Mouse (Mus musculus) thymus, adult 2 months (tissue): ENCODE results near the gene Creb5. TPM values are rescaled to one million over a fixed set of nuclear protein-coding genes. Genes with fewer than 3 reads are reported as not detected.

ENCODE experiments used
- DNase-seq: peaks from one replicate; pipeline ENCODE4 v3.0.0; 2021
- H3K27ac ChIP-seq: fragments of 200-500 bp; 2 replicates; pipeline ENCODE4 v1.5.1; 2012; ENCODE audit warnings: low read length, control low read depth; ENCODE audit not compliant: control insufficient read depth, insufficient read depth
- H3K27me3 ChIP-seq: fragments of 200-500 bp; 2 replicates; pipeline ENCODE4 v1.6.1; 2012; ENCODE audit warnings: mild to moderate bottlenecking, low read length, moderate library complexity, mixed read lengths; ENCODE audit not compliant: control insufficient read depth, insufficient read depth
- H3K36me3 ChIP-seq: fragments of 200-500 bp; 2 replicates; pipeline ENCODE4 v1.6.1; 2012; ENCODE audit warnings: mild to moderate bottlenecking, low read length, moderate library complexity; ENCODE audit not compliant: control insufficient read depth, insufficient read depth
- H3K4me1 ChIP-seq: fragments of 200-500 bp; replicated peaks from 2 replicates; pipeline ENCODE4 v1.6.1; 2012; ENCODE audit warnings: low read length; ENCODE audit not compliant: control insufficient read depth, insufficient read depth
- H3K4me3 ChIP-seq: fragments of 200-500 bp; 2 replicates; pipeline ENCODE4 v1.5.1; 2012; ENCODE audit warnings: mild to moderate bottlenecking, low read length, control low read depth, moderate library complexity; ENCODE audit not compliant: control insufficient read depth, insufficient read depth
- CTCF ChIP-seq: fragments of 200-500 bp; IDR thresholded peaks from 2 replicates; pipeline ENCODE4 v1.5.1; 2012; ENCODE audit warnings: mild to moderate bottlenecking, control low read depth, low read length, moderate library complexity, borderline replicate concordance; ENCODE audit not compliant: control insufficient read depth, poor library complexity, insufficient read depth; ENCODE audit errors: extremely low read depth
- POLR2A ChIP-seq: fragments of 200-500 bp; IDR thresholded peaks from 2 replicates; pipeline ENCODE4 v1.6.1; 2012; ENCODE audit warnings: mild to moderate bottlenecking, low read length, control low read depth, moderate library complexity; ENCODE audit not compliant: control insufficient read depth, poor library complexity, insufficient read depth; ENCODE audit errors: extremely low read depth
- WGBS: fragments of 180-500 bp; shearing (Covaris S2); methylation state at CpG from one replicate; pipeline ENCODE4 v1.1.7; 2018; 5-methylcytosine and 5-hydroxymethylcytosine counted together
- polyA plus RNA-seq: library from polyadenylated mRNA; depleted of rRNA; stranded (reverse); fragments of >200 nt; gene quantifications from 2 replicates; pipeline ENCODE4 v1.2.3, GENCODE M21; 2012

The Creb5 gene
- polyA plus RNA-seq, 1 experiment = 0.96 TPM

GRCm38 (mm10) chr6:53596402-53596801, 309.3 kb downstream of the Creb5 start:
- no peaks in the 10 kb centered on the region for H3K36me3 ChIP-seq
- H3K4me1 ChIP-seq = no peaks in the 10 kb centered on the region
- no peak for DNase-seq
- no peak overlapping the region for H3K27ac ChIP-seq
- 95% methylated on average over 2 of the region's 2 CpGs for WGBS
- no peaks in the 10 kb centered on the region for H3K27me3 ChIP-seq
- H3K4me3 ChIP-seq = no peak overlapping the region
- TF ChIP-seq POLR2A (no peak), CTCF (no peak)

- WGBS = 93% methylated on average over 3 of the region's 3 CpGs
- no peak overlapping the region for H3K27ac ChIP-seq
- no peak for DNase-seq
- no peaks in the 10 kb centered on the region for H3K36me3 ChIP-seq
- no peak for TF ChIP-seq POLR2A
- no peak for TF ChIP-seq CTCF
- H3K4me3 ChIP-seq = no peak overlapping the region
- H3K4me1 ChIP-seq = no peaks in the 10 kb centered on the region
- no peaks in the 10 kb centered on the region for H3K27me3 ChIP-seq
These were observed 316.0 kb downstream of the Creb5 start for GRCm38 (mm10) chr6:53603041-53603440.

- DNase-seq = no peak
- Histone ChIP-seq H3K27ac (no peak overlapping the region), H3K4me1 (no peaks in the 10 kb centered on the region), H3K4me3 (no peak overlapping the region), H3K27me3 (no peaks in the 10 kb centered on the region), H3K36me3 (no peaks in the 10 kb centered on the region)
- 91% methylated on average over 5 of the region's 5 CpGs for WGBS
- no peak for TF ChIP-seq CTCF
- no peak for TF ChIP-seq POLR2A
These were observed 316.6 kb downstream of the Creb5 start for GRCm38 (mm10) chr6:53603695-53604094.

GRCm38 (mm10) chr6:53604386-53604785, 317.3 kb downstream of the Creb5 start:
- no peak overlapping the region for H3K4me3 ChIP-seq
- no peaks in the 10 kb centered on the region for H3K4me1 ChIP-seq
- DNase-seq = no peak
- H3K36me3 ChIP-seq = no peaks in the 10 kb centered on the region
- WGBS = 95% methylated on average over 3 of the region's 3 CpGs
- no peaks in the 10 kb centered on the region for H3K27me3 ChIP-seq
- TF ChIP-seq CTCF (no peak), POLR2A (no peak)
- no peak overlapping the region for H3K27ac ChIP-seq

GRCm38 (mm10) chr6:53605184-53605583, 318.1 kb downstream of the Creb5 start:
- Histone ChIP-seq H3K36me3 (no peaks in the 10 kb centered on the region), H3K27me3 (no peaks in the 10 kb centered on the region), H3K4me1 (no peaks in the 10 kb centered on the region), H3K27ac (no peak overlapping the region), H3K4me3 (no peak overlapping the region)
- TF ChIP-seq POLR2A (no peak), CTCF (no peak)
- WGBS = 100% methylated on average over 2 of the region's 2 CpGs
- DNase-seq = no peak

GRCm38 (mm10) chr6:53611451-53611945, 324.4 kb downstream of the Creb5 start:
- no peak overlapping the region for H3K4me3 ChIP-seq
- 94% methylated on average over 5 of the region's 5 CpGs for whole genome bisulfite sequencing
- H3K27ac ChIP-seq = no peak overlapping the region
- no peak for DNase-seq
- TF ChIP-seq CTCF (no peak), POLR2A (no peak)
- no peaks in the 10 kb centered on the region for H3K27me3 ChIP-seq
- H3K36me3 ChIP-seq = no peaks in the 10 kb centered on the region
- no peaks in the 10 kb centered on the region for H3K4me1 ChIP-seq

- no peak for DNase-seq
- no peak overlapping the region for H3K4me3 ChIP-seq
- H3K4me1 ChIP-seq = no peaks in the 10 kb centered on the region
- WGBS = 87% methylated on average over 6 of the region's 6 CpGs
- no peaks in the 10 kb centered on the region for H3K36me3 ChIP-seq
- H3K27me3 ChIP-seq = no peaks in the 10 kb centered on the region
- no peak overlapping the region for H3K27ac ChIP-seq
- TF ChIP-seq CTCF = no peak
- no peak for TF ChIP-seq POLR2A
These were observed 325.6 kb downstream of the Creb5 start for GRCm38 (mm10) chr6:53612681-53613080.
